Mouse (Mus musculus): ENCODE data around the gene Gbf1. TPM values are rescaled to one million over a fixed set of nuclear protein-coding genes. Genes with fewer than 3 reads are reported as not detected.

Gene Gbf1
- total and polyA plus RNA-seq, 3 experiments, result 8.6 to 26.1 (median 18.7) TPM

DNA sequence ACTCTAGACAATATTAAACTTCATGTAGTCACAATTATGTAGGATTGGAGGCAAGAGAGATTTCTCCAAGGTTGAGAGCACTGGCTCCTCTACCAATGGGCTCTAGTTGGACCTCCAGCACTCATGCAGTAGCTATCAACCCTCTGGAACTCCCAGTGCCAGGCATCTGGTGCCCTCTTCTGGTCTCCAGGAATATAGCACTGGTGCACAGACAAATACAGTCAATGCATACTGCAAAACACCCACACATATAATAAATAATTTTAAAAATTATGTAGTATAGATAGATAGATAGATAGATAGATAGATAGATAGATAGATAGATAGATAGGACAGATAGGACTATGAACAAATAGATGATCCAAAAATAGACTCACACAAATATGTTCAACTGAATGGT is 123.0 kb downstream of the Gbf1 start:
- H3K4me3 ChIP-seq (replicated peaks in 1 of 3; ENCODE audit: low read depth in 2 of 3, low read length in 2 of 3, poor library complexity in 1 of 3), result no peak overlapping the region
- H3K9me3 ChIP-seq (replicated peaks; ENCODE audit: low read length), result peaks cover 4% of the 10 kb centered on the region
- no peaks in the 10 kb centered on the region for H3K27me3 ChIP-seq (replicated peaks)
- in situ Hi-C loops (cut with MboI; ENCODE audit: low pct_ligation_motif_present, low pct_unique_long_range_greater_than_20kb, low sequenced_read_pairs), result no loop called here
- no peak overlapping the region for H3K4me2 ChIP-seq (ENCODE audit: insufficient read depth, low read depth, poor library complexity, severe bottlenecking)
- H3K27ac ChIP-seq (ENCODE audit: insufficient read depth, low read depth), result no peak overlapping the region
- peaks cover 53 to 79% of the 10 kb centered on the region in 2 experiments for H3K36me3 ChIP-seq (replicated peaks in 1 of 2; ENCODE audit: control insufficient read depth in 1 of 2, insufficient read depth in 1 of 2, low read length in 1 of 2)
- no peaks in the 10 kb centered on the region for H3K4me1 ChIP-seq (ENCODE audit: control insufficient read depth in 1 of 2, insufficient read depth in 2 of 2)
- TF ChIP-seq ELF1 (IDR thresholded peaks at IDR 0.05; ENCODE audit: low read depth, low read length), result no peak
- TF ChIP-seq RCOR1 (conservative IDR thresholded peaks at IDR 0.05; ENCODE audit: low read depth, low read length), result no peak
- no peak for TF ChIP-seq USF2 (conservative IDR thresholded peaks at IDR 0.05; ENCODE audit: low read depth, low read length)
- peak; percentile 33; the same call in 1 of the 2 replicates for TF ChIP-seq SMC3 (IDR thresholded peaks at IDR 0.05; ENCODE audit: low read depth, low read length)
- no peak for TF ChIP-seq ZC3H11A (IDR thresholded peaks at IDR 0.05; ENCODE audit: low read depth, low read length)
- no peak for TF ChIP-seq NRF1 (IDR thresholded peaks at IDR 0.05; ENCODE audit: low read depth, low read length)
- peak; percentile 49 for TF ChIP-seq RAD21 (IDR thresholded peaks at IDR 0.05; ENCODE audit: low read depth, low read length)
- no peak for TF ChIP-seq BHLHE40 (IDR thresholded peaks at IDR 0.05; ENCODE audit: low read depth, low read length)
- no peak for TF ChIP-seq ZMIZ1 (IDR thresholded peaks at IDR 0.05; ENCODE audit: low read depth, low read length)
- no peak for TF ChIP-seq PAX5 (IDR thresholded peaks at IDR 0.05; ENCODE audit: low read length)
- TF ChIP-seq ZNF384 (IDR thresholded peaks at IDR 0.05; ENCODE audit: low read depth, low read length), result no peak
- peak; percentile 25 to 61; a peak in 2 of 4 replicates for TF ChIP-seq CTCF (conservative IDR thresholded peaks at IDR 0.05 in 1 of 2, IDR thresholded peaks at IDR 0.05 in 1 of 2; ENCODE audit: low read depth in 2 of 2, low read length in 2 of 2)
- TF ChIP-seq MEF2A (IDR thresholded peaks at IDR 0.05; ENCODE audit: borderline replicate concordance, low read depth, low read length), result no peak
- no peak for TF ChIP-seq GABPA (IDR thresholded peaks at IDR 0.05; ENCODE audit: insufficient replicate concordance, low read depth, low read length)
- no peak for TF ChIP-seq TBP (conservative IDR thresholded peaks at IDR 0.05; ENCODE audit: low read depth, low read length)
- H3K9ac ChIP-seq (ENCODE audit: insufficient read depth, low read depth), result no peak overlapping the region
- DNase-seq (ENCODE audit: extremely low read depth), result peak; percentile 24
- dilution Hi-C loops (cut with MboI; ENCODE audit: extremely low pct_ligation_motif_present, extremely low pct_unique_long_range_greater_than_20kb, low sequenced_read_pairs), result no loop called here
- H3K79me2 ChIP-seq (replicated peaks; ENCODE audit: control insufficient read depth, extremely low read depth, insufficient read depth, poor library complexity, severe bottlenecking), result no peaks in the 10 kb centered on the region

DNA sequence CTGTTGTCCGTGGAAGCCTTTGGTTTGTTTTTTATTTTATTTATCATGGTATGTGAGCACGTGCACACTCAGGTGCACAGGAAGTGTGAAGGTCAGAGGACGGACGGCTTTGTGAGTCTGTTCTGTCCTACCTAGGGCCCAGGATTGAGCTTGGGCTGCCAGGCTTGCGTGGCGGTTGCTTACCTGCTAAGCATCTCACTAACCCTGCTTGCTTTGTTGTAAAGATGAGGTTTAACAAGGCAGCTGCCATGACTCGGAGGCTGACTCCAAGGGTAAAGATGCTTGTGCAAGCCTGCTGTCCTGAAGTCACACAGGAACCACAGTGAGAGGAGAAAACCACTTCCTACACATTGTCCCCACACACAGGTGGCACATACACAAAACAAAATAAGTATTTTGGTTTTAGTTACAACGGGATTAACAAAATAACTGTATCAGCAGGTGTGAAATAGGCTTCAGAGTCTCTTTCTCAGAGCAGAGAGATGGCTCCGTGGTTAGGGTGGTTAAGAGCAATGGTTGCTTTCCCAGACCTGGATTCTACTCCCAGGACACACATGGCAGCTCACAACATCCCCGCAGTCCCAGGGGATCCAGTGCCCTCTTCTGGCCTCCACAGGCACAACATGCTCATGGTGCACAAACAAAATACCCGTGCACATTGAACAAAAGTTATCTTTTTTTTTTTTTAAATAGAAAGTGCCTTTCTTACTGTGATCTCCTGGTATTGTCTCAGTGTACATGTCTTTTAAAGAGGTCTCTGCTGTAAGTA is 130.0 kb downstream of the Gbf1 start:
- in situ Hi-C loops (cut with MboI; ENCODE audit: low pct_ligation_motif_present, low pct_unique_long_range_greater_than_20kb, low sequenced_read_pairs), result no loop called here
- Histone ChIP-seq H3K27ac (ENCODE audit: insufficient read depth, low read depth) (no peak overlapping the region), H3K79me2 (replicated peaks; ENCODE audit: control insufficient read depth, extremely low read depth, insufficient read depth, poor library complexity, severe bottlenecking) (no peaks in the 10 kb centered on the region)

More for the DNA sequence above, 130.0 kb downstream of the Gbf1 start:
- 0 out of 4 replicates have a peak, but pooled peaks cover 0 to 3% of the 10 kb centered on the region in 2 experiments for H3K4me1 ChIP-seq (ENCODE audit: control insufficient read depth in 1 of 2, insufficient read depth in 2 of 2)
- dilution Hi-C loops (cut with MboI; ENCODE audit: extremely low pct_ligation_motif_present, extremely low pct_unique_long_range_greater_than_20kb, low sequenced_read_pairs), result no loop called here
- no peak overlapping the region for H3K9ac ChIP-seq (ENCODE audit: insufficient read depth, low read depth)
- TF ChIP-seq ZC3H11A (IDR thresholded peaks at IDR 0.05; ENCODE audit: low read depth, low read length) (no peak), SMC3 (IDR thresholded peaks at IDR 0.05; ENCODE audit: low read depth, low read length) (0 out of 2 replicates have a peak, but pooled peaks have one; percentile 3)
- no peaks in the 10 kb centered on the region for H3K27me3 ChIP-seq (replicated peaks)
- no peak overlapping the region for H3K4me2 ChIP-seq (ENCODE audit: insufficient read depth, low read depth, poor library complexity, severe bottlenecking)
- H3K4me3 ChIP-seq (replicated peaks in 1 of 3; ENCODE audit: low read depth in 2 of 3, low read length in 2 of 3, poor library complexity in 1 of 3), result no peak overlapping the region
- peaks cover 69 to 87% of the 10 kb centered on the region in 2 experiments for H3K36me3 ChIP-seq (replicated peaks in 1 of 2; ENCODE audit: control insufficient read depth in 1 of 2, insufficient read depth in 1 of 2, low read length in 1 of 2)
- H3K9me3 ChIP-seq (replicated peaks; ENCODE audit: low read length), result no peaks in the 10 kb centered on the region
- no peak for DNase-seq (ENCODE audit: extremely low read depth)
